Mouse (Mus musculus): ENCODE measurements around the gene Rtp2.
A peak's percentile ranks its signal among the peaks of the same experiment; 100 is the strongest.
"Not testable (repeated sequence)": the region's sequence is repeated elsewhere in the genome, so short reads cannot be mapped to it uniquely, and the experiment has no call there.

Rtp2 gene

DNA sequence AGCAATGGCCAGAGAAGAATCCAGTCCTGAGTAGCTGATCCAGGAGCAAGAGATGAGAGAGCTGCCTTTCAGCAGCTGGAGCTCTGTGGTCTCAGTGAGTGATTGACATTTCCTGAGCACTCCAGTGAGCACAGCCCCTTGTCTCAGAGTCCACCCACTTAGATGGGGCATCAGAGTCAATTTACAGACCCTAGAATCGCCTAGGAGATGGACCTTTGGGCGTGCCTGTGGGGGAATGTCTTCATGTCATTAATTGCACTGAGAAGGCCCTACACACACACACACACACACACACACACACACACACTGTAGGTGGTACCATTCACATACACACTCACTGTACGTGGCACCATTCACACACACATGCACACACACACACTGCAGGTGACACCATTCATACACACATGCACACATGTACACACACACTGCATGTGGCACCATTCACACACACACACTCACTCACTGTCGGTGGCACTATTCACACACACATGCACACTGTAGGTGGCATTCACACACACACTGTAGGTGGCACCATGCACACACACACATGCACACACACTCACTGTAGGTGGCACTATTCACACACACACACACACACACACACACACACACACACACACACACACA lies 20.0 kb upstream of the Rtp2 start:
- DNase-seq (ENCODE audit: inconsistent ontology term), result no peak

DNA sequence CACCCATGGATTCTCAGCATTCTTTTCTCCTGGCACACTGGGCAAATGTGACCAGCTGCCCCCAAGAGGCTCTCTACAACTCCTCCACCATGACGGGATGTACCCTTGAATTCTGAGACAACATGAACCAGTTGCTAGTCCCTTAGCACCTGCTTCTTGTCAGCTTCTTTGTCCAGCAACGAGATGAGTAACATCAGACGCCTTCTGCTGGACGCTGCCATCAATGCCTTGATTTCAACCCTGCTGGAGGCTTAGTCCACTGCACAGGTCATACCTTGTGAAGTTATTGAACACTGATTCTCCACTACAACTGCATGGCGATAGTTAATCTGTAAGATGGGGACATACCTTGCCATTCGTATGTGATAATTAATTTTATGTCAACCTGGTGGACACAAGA lies 15.5 kb upstream of the Rtp2 start:
- no peak for DNase-seq (ENCODE audit: inconsistent ontology term)

DNA sequence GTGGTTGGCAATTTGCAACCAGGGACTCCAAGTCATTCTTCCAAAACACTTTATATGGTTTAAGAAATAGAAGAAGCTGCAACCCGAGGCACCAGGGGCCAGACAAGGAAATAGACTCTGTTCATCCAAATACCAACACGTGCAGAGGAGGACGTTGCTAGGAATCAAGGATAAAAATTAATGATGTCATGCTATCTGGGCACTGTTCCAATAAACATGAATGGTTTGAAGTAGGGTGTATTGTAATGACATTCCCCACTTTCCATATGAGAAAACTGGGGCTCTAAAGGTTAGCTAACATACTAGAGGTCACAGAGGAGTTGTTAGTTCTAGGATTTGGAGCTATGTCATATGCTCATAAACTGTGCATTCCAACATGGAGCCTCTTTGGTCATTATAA lies 12.6 kb upstream of the Rtp2 start:
- peak; percentile 21 for DNase-seq (ENCODE audit: inconsistent ontology term)

DNA sequence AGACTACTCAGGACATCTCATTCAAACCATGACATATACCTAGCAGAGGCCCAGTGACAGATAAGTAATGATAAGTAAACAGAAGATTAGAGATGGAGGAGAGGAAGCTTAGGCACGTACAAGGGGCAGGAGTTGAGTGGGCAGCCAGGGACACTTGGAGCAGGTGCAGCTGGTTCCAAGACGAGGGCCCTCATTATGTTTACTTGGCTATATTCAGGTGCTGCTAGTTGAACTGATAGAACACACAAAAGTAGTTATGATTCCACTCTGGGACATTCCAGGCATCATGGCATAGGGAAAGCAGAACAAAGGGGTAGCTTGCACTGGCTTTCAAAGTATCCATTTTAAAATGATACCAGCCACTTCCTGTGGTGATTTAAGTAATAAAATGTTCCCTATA lies 2.2 kb upstream of the Rtp2 start:
- DNase-seq (ENCODE audit: inconsistent ontology term), result no peak

DNA sequence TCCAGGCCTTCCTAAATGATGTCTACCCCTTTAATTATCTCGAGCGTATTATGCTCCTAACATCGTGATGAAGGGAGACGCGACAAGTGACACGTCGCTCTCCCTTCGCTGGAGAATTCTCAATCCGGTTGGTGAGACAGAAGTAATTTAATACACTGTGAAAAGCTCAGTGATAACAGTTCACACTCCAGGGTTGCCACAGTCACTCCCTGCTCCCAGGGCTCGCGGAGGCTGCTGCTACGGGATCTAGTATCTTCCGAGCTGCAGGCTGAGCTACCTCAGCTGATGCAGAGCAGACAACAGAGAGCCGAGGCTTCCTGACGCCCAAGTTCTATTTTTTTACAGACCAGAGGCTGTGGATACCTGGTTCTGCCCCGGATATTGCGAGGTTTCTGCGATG lies 919 bp downstream of the Rtp2 start:
- DNase-seq (ENCODE audit: inconsistent ontology term), result no peak

DNA sequence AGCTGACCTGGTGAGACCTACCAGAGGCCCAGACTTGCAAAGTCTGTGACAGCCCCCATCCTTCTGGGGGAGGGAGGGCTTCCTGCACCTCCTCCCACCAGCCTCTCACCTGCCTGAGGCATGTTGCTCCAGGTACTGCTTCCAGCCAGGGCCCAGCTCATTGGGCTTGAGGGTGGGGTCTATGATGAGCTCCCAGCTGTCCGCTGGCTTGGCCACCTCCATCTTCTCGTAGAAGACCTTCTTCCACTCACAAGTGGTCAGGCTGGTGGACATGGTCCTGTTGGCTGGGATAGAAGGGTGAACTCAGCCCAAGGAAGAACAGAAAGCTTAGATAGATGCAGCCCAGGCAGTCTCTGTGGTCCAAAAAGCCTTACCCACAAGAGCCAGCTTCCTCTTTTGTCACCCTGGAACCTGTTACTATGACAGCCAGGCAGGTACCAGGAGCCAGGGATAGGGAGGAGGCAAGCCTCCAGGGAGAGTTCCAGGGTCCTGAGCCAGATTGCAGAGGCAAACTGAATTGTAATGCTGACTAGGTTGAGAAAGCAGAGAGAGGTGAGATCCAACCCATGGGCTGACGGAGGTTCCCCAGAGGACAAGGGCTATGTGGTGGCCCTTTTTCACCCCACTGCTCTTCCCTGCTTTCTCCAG lies 1.6 kb downstream of the Rtp2 start:
- DNase-seq (ENCODE audit: inconsistent ontology term), result no peak

DNA sequence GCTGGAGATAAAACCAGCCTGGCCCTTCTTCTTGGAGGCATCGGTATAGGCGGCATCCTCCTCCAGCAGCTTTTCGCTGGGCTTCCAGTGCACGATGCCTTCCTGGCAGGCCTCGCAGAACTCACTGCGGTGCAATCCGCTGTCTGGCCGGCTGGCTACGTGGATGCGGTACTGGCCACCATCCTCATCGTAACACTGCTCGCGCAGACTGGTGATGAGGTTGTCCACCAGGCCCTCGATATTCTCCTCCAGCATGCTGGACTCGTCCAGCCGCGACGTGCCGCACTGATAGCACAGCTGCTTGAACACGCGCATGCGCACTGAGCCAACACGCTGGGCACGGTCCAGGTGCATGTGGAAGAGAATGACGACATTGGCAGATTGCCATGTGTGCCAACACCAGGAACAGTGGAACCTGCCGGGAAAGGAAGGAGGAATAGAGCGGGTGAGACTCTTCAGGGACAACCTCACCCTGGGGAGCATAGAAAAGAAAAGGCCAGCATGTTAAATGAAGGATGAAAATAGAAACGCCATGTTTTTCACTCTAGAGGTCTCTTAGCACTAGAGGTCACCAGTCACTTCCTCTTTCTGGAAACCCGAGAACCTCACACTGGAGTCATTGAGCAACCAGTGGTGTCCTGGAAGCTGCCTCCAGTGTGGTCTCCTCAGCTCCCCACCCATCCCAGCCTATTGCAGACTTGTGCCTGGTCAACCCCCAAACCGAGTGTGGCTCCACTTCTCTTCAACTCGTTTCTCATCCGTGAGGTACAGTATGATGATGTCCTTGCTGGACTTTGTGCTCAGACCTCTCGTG lies 4.7 kb downstream of the Rtp2 start:
- no peak for DNase-seq (ENCODE audit: inconsistent ontology term)

DNA sequence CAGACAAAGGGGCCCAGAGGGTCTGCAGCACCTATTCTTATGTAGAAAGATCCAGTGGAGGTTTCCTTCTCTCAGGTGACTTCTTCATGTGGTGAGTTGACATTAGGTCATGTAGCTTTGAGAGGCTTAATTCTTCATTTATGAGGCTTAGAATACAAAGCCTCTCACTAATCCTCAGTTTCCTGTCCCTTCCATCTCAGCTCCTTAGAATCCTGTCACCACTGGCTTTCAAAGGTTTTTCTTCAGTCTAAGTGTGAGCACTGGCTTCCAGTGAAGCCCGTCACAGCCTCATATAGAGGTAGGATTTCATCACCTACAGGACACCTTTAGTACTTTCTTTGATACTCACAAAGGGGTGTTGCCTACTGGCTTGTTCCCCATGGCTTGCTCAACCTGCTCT lies 9.3 kb downstream of the Rtp2 start:
- no peak for DNase-seq (ENCODE audit: inconsistent ontology term)

DNA sequence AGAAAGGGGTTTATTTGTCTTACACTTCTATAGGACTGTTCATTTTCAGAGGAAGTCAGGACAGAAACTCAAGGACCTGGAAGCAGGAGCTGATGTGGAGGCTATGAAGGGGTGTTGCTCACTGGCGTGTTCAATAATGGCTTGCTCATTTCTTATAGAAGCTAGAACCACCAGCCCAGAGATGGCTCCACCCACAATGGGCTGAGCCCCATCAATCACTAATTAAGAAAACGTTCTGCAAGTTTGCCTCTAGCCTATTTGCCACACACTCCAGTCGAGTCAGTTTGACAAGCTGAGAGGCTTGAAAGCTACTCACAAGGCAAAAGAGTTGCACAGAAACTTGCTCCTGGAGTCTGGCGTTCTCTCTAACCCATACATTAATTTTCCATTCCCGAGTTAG lies 10.5 kb downstream of the Rtp2 start:
- no peak for DNase-seq (ENCODE audit: inconsistent ontology term)

DNA sequence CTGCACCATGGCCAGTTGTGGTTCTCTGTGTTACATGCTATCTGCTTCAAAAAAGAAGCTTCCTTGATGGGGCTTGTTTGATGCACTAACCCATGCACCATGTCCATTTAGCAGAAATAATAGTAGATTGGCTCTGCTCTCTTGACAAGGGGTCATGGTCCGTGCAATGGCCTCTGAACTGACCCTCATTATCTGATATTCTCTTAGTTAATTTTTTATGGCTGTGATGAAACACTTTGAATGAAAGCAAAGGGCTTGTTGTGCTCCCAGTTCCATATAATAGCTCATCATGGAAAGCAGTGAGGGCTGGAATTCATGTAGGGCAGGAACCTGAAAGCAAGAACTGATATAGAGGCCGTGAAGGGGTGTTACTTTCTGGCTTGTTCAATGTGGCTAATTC lies 12.8 kb downstream of the Rtp2 start:
- DNase-seq (ENCODE audit: inconsistent ontology term), result no peak

DNA sequence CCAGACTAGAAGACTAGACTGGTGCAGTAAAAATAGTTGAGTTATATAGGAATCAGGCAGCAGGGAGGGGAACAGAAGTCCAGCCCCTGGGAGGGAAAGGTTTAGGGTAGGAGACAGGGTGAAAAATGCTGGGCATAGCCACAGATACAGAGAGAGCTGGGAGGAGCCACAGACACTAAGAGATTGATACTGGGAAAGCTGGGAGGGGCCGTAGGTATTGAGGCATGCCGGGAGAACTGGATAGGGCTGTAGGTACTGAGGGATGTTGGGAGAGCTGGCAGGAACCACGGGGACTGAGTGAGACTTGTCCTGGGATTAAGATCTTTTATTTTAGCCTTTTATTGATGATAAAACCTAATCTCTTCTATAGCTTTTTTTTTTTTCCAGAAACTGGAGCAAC lies 18.8 kb downstream of the Rtp2 start:
- no peak for DNase-seq (ENCODE audit: inconsistent ontology term)

DNA sequence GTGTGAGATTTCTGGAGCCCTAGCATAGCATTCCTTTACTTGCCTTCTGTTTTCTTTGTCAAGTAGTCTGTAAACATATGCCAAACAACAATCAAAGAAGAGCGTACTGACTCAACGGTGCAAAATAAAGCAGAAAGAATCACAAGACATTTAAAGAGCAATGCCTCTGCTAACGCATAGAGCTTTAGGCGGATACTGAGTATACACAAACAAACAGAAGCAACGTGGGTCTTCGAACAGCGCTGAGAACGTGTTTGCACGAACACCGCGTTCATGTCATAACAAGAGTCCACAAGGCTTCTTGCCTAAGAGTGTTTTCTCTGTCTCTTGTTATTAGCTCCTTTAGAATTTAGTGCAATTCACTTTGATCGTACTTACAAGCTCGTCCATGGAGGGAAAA lies 19.5 kb downstream of the Rtp2 start:
- no peak for DNase-seq (ENCODE audit: inconsistent ontology term)

DNA sequence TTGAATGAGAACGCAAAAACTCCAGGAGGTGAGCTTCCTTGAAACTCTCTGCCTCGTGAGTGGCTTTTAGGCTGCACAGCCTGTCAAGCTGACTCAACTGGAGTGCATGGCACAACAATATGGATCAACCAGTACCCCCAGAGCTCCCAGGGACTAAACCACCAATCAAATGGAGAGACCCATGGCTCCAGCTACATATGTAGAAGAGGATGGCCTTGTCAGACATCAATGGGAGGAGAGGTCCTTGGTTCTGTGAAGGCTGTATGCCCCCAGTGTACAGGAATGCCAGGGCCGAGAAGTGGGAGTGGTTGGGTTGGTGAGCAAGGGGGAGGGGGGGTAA lies 23.2 kb downstream of the Rtp2 start:
- not testable (repeated sequence) for DNase-seq (ENCODE audit: inconsistent ontology term)

DNA sequence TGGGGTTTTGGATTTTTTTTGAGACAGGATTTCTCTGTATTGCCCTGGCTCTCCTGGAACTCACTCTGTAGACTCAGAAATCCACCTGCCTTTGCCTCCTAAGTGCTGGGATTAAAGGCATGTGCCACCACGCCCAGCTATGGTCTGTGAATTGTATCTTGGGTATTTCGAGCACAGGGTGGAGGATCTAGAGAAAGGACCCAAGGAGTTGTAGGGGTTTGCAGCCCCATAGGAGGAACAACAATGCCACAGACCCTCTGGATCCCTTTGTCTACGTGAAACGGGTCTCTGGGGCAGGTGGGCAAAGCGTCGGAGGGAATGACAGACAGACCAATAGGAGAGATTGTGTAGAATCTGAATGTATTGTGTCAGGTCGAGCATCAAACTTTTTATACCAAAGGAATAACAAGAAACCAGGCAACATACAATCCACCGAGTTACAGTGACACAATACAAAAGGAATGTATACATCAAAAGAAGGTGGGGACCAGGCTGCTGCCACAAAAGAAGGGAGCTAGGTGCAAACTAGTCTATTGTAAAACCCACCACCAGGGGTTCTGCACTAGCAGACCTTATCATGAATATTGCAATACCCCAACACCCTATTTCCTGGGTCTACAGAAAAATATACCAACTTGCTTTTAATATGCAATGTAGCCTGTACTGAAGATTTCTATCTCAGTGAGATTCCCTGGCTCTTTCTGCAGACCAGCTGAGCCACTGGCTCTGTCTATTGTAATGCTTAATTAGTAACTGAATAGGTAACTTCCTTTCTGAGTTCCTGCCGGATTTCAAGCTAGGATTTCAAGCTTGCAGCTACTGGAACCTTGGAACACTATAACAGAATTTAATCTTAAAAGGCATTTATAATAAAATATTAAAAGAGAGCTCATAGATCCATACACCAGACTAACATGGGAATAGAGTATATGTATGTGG lies 23.8 kb downstream of the Rtp2 start:
- DNase-seq (ENCODE audit: inconsistent ontology term), result not testable (repeated sequence)

DNA sequence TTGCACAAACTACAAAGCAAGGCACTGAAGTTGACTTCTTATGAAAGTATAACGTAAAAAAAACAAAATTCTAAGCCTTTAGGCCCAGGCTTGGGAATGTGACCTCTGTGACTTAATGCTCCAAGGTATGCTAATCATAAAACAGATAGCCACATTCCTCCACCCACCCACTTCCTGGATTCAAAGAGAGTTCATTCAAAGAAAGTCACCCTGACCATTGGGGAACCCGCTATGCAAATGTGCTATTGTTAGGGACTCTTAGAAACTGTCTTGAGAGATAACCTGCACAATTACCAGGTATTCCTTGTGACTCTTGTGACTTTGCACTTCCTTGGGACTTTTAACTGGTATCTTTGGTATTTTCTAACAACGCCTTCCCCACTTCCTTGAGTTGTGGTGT lies 25.6 kb downstream of the Rtp2 start:
- not testable (repeated sequence) for DNase-seq (ENCODE audit: inconsistent ontology term)

DNA sequence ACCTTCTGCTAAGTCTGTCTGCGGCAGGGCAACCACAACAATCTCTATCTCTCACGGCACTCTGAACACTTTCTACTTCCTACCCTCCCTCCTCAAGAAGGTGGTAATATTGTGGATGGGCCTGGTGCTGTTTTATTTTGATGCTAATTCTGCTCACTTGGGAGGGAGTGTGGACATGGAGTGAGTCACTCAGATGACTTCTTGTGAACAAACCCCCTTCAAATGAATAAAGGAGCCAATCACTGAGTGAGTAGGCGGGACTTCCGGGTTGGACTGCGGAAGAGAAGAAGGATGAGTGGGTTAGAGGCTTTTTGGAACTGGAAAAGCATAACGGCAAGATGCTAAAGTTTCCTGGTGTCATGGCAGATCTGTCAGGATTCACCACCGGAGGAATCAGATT lies 30.8 kb downstream of the Rtp2 start:
- DNase-seq (ENCODE audit: inconsistent ontology term), result no peak

DNA sequence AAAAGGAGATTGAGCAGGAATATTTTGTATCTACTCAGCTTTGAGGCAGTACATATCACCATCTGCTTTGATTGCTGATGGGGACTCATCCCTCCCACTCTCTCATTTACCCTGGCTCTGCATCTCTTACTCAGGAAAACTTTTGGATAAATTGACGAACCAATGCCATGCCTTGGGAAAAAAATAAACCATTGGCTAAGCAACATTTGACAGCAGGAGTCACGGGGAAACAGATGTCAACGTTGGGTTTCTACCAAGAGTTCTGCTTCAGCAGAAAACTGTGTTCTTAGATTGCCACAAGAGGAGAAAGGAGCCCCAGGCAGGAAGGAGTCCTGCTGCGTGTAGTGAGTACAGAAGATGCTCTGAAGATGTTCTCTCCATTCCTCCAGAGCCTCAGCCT lies 32.1 kb downstream of the Rtp2 start:
- no peak for DNase-seq (ENCODE audit: inconsistent ontology term)

DNA sequence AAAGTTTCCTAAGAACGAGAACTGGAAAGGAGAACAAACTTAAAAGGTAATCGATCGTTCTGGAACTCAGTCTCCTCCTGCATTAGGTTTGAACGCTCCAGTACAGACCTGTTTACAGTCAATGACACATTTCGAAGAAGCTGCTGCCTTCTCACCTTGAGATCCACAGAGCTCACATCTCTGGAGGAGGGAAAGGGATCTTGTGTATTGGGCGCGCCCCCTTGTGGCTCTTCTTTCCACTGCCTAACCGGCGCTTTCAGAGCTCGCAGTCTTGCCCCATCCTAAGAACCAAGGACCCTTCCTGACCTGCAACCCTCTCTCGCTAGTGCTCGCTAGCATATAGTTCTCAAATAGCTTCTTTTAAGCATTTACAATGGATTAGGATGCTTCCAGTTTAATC lies 33.4 kb downstream of the Rtp2 start:
- DNase-seq (ENCODE audit: inconsistent ontology term), result peak; percentile 70

DNA sequence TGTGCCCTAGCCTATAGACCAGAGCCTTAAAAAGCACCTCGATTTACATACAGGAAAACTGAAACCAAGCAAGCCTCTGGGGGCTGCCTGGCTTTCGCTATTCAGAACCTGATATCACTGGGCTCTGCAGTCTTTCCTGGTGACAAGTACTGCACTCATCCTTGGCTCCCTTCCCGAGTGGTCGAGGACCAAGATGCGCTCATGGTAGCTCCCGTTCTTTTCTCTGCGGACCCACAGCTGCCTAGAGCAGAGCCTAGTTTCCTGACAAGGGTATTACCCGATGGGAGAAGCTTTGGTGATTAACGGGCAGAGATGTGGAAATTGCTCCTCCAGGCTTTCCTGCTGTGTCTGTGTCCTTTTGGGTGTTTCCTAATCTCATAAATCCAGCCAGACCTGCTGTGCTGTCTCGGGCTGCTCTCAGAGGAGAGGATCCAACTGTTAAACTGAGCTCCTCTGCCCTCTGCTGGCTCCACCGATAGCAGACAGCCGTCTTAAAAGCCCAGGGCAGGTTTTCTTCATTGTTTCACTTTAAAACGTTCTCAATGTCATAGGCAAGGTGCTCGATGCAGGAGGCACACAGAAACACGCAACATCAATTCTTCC lies 34.1 kb downstream of the Rtp2 start:
- peak; percentile 75 for DNase-seq (ENCODE audit: inconsistent ontology term)

DNA sequence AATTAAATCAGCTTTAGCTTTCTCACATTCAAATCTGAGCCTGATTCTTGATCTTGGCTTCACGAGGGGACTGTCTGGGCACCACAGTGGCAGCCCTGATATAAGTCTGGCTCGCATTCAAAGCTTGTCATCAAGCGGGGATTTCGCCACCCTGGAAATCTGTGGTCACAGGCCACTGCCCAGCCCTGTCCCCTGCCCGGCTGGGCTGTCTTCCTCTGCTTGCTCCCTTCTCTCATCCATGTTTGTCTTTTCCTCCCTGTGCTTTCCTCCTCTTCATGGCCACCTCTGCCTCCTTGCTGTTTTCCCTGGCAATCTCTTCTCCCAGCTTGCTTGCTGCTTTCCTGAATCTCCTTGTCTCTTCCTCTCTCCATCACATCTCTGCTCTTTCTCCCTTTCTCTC lies 34.7 kb downstream of the Rtp2 start:
- peak; percentile 29 for DNase-seq (ENCODE audit: inconsistent ontology term)

DNA sequence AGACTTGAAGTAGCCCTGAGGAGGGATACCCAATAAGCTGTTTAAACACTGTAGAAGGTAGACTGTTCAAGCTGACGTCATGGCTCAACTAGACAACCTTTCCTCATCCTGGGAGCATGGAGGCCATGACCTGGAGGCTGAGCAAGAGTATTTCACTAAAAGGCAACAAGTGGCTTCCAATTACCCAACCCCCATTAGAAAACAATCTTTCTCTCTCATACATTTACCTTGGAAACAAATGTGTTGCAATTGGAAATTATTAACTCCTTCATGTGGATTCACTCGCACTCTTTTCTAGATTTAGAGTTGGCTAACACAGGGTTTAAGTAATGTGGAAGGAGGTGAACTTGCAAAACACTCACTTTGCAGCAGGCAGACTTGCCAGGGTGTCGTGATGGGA lies 37.1 kb downstream of the Rtp2 start:
- no peak for DNase-seq (ENCODE audit: inconsistent ontology term)

DNA sequence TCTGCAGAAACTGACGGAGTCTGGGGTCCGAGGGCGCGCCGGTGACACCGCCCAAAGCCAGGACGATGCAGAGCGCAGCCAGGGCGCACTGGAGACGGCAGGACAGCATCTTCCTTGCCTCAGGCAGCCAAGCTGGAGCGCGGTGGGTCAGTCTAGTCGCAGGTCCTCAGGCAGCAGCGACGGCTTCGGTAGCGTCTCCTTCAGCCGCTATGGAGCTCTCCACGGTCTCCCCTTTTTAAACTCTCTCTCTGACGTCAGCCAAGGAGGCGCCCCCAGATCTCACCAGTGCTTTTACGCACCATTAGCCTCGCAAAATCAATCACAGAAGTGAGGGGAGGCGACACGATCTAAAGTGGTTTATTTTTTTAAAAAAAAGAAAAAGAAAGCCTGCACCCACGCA lies 41.6 kb downstream of the Rtp2 start, which contains the start of gene Sst:
Gene Sst (minus strand): TSS at position 323 of the 400 bp plus-strand sequence.
- no peak for DNase-seq (ENCODE audit: inconsistent ontology term)
